8 mouse cellular contexts compared by ENCODE assay signal in the genomic region with DNA sequence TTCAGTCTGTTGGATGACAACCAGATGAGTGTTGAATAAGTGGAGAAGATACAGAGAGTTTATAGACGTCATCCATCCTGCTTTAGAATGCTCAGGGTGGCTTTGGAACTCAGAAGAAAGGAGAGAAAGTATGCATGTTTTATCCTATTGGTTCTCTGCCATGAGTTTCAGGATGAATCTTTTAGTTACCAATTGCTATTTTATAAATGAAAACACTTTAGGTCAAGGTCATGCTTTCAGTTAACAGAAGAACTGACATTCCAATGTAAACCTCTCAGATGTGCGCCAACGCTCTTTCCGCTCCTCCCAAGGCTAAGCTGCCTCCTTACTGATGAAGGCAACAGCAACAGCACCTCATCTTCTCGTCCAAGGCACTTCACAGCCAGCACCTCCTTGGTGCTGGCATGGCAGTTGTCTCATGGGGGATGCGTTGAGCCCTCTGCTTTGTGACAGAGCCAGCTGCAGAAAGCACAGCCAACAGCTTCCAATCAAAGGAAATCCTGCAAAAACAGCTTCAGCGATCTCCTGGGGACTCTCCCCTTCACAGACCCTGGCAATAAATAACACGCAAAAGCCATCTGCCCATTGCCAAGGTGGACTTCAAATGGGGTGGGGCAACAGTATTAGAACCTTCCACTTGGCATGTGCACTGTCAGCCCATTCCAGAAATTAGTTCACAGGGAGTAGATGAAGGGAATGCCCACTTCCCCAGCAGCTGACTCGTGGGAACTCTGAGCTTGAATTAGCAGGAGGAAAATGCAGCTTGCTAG.
DNase-seq lines count a peak whose midpoint lies in the region; ATAC-seq and TF ChIP-seq lines count a peak whose summit lies in the region.

No protein-coding gene starts in this region.

- no peak for TF ChIP-seq CTCF in thymus, adult 2 months (IDR thresholded peaks at IDR 0.05; ENCODE audit: borderline replicate concordance, control insufficient read depth, extremely low read depth, insufficient read depth, low read length, poor library complexity)

- H3K36me3 ChIP-seq in embryonic facial prominence, embryonic 13.5 days, result no peaks in the 10 kb centered on the region
- no peaks in the 10 kb centered on the region for H3K36me3 ChIP-seq in kidney, embryonic 15.5 days
- H3K36me3 ChIP-seq in midbrain, embryonic 16.5 days (ENCODE audit: control insufficient read depth, insufficient read depth, low read length), result no peaks in the 10 kb centered on the region
- H3K36me3 ChIP-seq in thymus, adult 2 months (ENCODE audit: control insufficient read depth, insufficient read depth, low read length), result no peaks in the 10 kb centered on the region

- 55% methylated on average over 9 of the region's 9 CpGs for WGBS in embryonic facial prominence, embryonic 13.5 days
- 45% methylated on average over 9 of the region's 9 CpGs for WGBS in kidney, embryonic 15.5 days
- 59% methylated on average over 9 of the region's 9 CpGs for WGBS in midbrain, embryonic 16.5 days
- WGBS in thymus, adult 2 months, result 67% methylated on average over 9 of the region's 9 CpGs

- peak overlapping the region; percentile 41 for H3K4me2 ChIP-seq in embryonic facial prominence, embryonic 13.5 days
- peak overlapping the region; percentile 54 for H3K4me2 ChIP-seq in kidney, embryonic 15.5 days
- H3K4me2 ChIP-seq in midbrain, embryonic 16.5 days (ENCODE audit: low read length), result no peak overlapping the region

- H3K27ac ChIP-seq in embryonic facial prominence, embryonic 13.5 days, result peak overlapping the region; percentile 87
- peak overlapping the region; percentile 89 for H3K27ac ChIP-seq in kidney, embryonic 15.5 days
- peak overlapping the region; percentile 70 for H3K27ac ChIP-seq in midbrain, embryonic 16.5 days (ENCODE audit: low read length)
- H3K27ac ChIP-seq in thymus, adult 2 months (ENCODE audit: control insufficient read depth, insufficient read depth, low read length), result no peak overlapping the region

- TF ChIP-seq POLR2A in thymus, adult 2 months (IDR thresholded peaks at IDR 0.05; ENCODE audit: control insufficient read depth, extremely low read depth, insufficient read depth, low read length, poor library complexity), result no peak

- peak overlapping the region; percentile 17; the same call in 1 of the 2 replicates for H3K9ac ChIP-seq in embryonic facial prominence, embryonic 13.5 days
- no peak overlapping the region for H3K9ac ChIP-seq in kidney, embryonic 15.5 days
- H3K9ac ChIP-seq in midbrain, embryonic 16.5 days (ENCODE audit: low read depth, low read length), result no peak overlapping the region

- H3K4me1 ChIP-seq in embryonic facial prominence, embryonic 13.5 days, result peaks cover 12% of the 10 kb centered on the region
- H3K4me1 ChIP-seq in kidney, embryonic 15.5 days, result peaks cover 12% of the 10 kb centered on the region
- peaks cover 7% of the 10 kb centered on the region; the same call in 1 of the 2 replicates for H3K4me1 ChIP-seq in midbrain, embryonic 16.5 days (ENCODE audit: control insufficient read depth, insufficient read depth, low read length)
- H3K4me1 ChIP-seq in thymus, adult 2 months (replicated peaks; ENCODE audit: control insufficient read depth, insufficient read depth, low read length), result 0 out of 2 replicates have a peak, but pooled peaks cover 7% of the 10 kb centered on the region

- H3K4me3 ChIP-seq in embryonic facial prominence, embryonic 13.5 days, result no peak overlapping the region; the same call in 1 of the 2 replicates
- H3K4me3 ChIP-seq in kidney, embryonic 15.5 days (replicated peaks), result peak overlapping the region; percentile 21; the same call in 1 of the 2 replicates
- H3K4me3 ChIP-seq in midbrain, embryonic 16.5 days (ENCODE audit: low read depth, low read length), result no peak overlapping the region
- no peak overlapping the region for H3K4me3 ChIP-seq in thymus, adult 2 months (ENCODE audit: control insufficient read depth, insufficient read depth, low read length)

- DNase-seq in heart, adult 18-20 months, result peak; percentile 72 to 77
- no peak for DNase-seq in heart, postnatal 4 days
- peak; percentile 44 for DNase-seq in NIH3T3 (ENCODE audit: low read depth)
- no peak for DNase-seq in thymus, adult 2 months
- DNase-seq in thymus, postnatal 4 days, result no peak

- no peak for ATAC-seq in embryonic facial prominence, embryonic 13.5 days (ENCODE audit: insufficient number of reproducible peaks, insufficient read depth, low FRiP score, low TSS enrichment, low read depth)
- peak; percentile 54 for ATAC-seq in kidney, embryonic 15.5 days (replicated peaks; ENCODE audit: low FRiP score)
- ATAC-seq in midbrain, embryonic 16.5 days, result peak; percentile 75

- no peaks in the 10 kb centered on the region for H3K27me3 ChIP-seq in embryonic facial prominence, embryonic 13.5 days
- no peaks in the 10 kb centered on the region for H3K27me3 ChIP-seq in kidney, embryonic 15.5 days
- H3K27me3 ChIP-seq in midbrain, embryonic 16.5 days (ENCODE audit: control insufficient read depth, insufficient read depth, low read depth, low read length), result no peaks in the 10 kb centered on the region
- no peaks in the 10 kb centered on the region for H3K27me3 ChIP-seq in thymus, adult 2 months (ENCODE audit: control insufficient read depth, insufficient read depth, low read length)

- no peaks in the 10 kb centered on the region for H3K9me3 ChIP-seq in embryonic facial prominence, embryonic 13.5 days
- no peaks in the 10 kb centered on the region for H3K9me3 ChIP-seq in kidney, embryonic 15.5 days (replicated peaks)
- H3K9me3 ChIP-seq in midbrain, embryonic 16.5 days (replicated peaks; ENCODE audit: control insufficient read depth, low read length, poor library complexity, severe bottlenecking), result no peaks in the 10 kb centered on the region

Comparison
In these comparisons a context has a peak if more than half of its experiments do, and no peak if none do; other contexts are left out.
1. DNase-seq: peak in heart, adult 18-20 months (2 of 2) and NIH3T3 (single experiment); none in heart, postnatal 4 days (single experiment), thymus, adult 2 months (single experiment) and thymus, postnatal 4 days (single experiment).